Mouse (Mus musculus): Measurements from ENCODE around the gene Gria1. TPM values are rescaled to one million over a fixed set of nuclear protein-coding genes. Genes with fewer than 3 reads are reported as not detected.

The Gria1 gene
- total and polyA plus RNA-seq, 2 experiments from 2014 or later = 61.8 to 76.1 TPM

DNA sequence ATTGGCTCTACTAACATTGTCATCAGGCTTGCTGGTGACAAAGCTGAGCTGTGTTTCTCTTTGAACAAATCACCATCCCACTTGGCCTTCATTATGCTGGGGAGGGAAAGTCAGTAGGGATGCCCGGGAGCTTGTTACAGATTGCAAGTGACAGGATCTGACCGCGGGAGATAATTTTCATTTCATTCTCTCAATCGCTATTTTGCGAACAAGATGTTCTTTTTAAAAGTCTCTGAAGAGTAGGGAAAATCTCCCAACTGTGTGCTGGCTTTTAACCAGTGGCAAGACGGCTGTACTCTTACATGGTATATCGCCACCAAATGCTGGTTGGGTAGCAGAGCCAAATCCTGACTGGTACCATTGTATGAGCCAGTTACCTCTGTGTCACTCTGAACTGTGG lies 202.9 kb downstream of the Gria1 start:
- Histone ChIP-seq H3K9me3 (ENCODE audit: low read length) (no peaks in the 10 kb centered on the region), H3K4me1 (ENCODE audit: insufficient read depth, low read length) (0 out of 2 replicates have a peak, but pooled peaks cover 3% of the 10 kb centered on the region), H3K27me3 (ENCODE audit: insufficient read depth, low read length) (no peaks in the 10 kb centered on the region), H3K4me3 (ENCODE audit: low read depth, low read length) (no peak overlapping the region), H3K4me2 (ENCODE audit: low read depth, low read length, poor library complexity, severe bottlenecking) (no peak overlapping the region), H3K27ac (ENCODE audit: low read depth, low read length) (no peak overlapping the region), H3K9ac (replicated peaks; ENCODE audit: low read length, poor library complexity, severe bottlenecking) (no peak overlapping the region), H3K36me3 (ENCODE audit: insufficient read depth, low read length) (no peaks in the 10 kb centered on the region; the same call in 1 of the 2 replicates)
- ATAC-seq (ENCODE audit: low FRiP score) = no peak
- DNase-seq (ENCODE audit: low spot score) = no peak
- no peak for TF ChIP-seq CTCF (IDR thresholded peaks at IDR 0.05)
- 69% methylated on average over 7 of the region's 7 CpGs for WGBS

- DNase-seq (ENCODE audit: low spot score) (no peak), ATAC-seq (ENCODE audit: low FRiP score) (no peak)
- Histone ChIP-seq H3K27me3 (ENCODE audit: insufficient read depth, low read length) (no peaks in the 10 kb centered on the region), H3K9me3 (ENCODE audit: low read length) (no peaks in the 10 kb centered on the region), H3K4me3 (ENCODE audit: low read depth, low read length) (no peak overlapping the region), H3K4me2 (ENCODE audit: low read depth, low read length, poor library complexity, severe bottlenecking) (no peak overlapping the region), H3K27ac (ENCODE audit: low read depth, low read length) (no peak overlapping the region), H3K4me1 (ENCODE audit: insufficient read depth, low read length) (0 out of 2 replicates have a peak, but pooled peaks cover 3% of the 10 kb centered on the region), H3K36me3 (ENCODE audit: insufficient read depth, low read length) (no peaks in the 10 kb centered on the region; the same call in 1 of the 2 replicates), H3K9ac (replicated peaks; ENCODE audit: low read length, poor library complexity, severe bottlenecking) (no peak overlapping the region)
- TF ChIP-seq CTCF (IDR thresholded peaks at IDR 0.05) = no peak
- WGBS = 69% methylated on average over 5 of the region's 5 CpGs
Measured at GRCm38 (mm10) chr11:57214583-57214982, 203.4 kb downstream of the Gria1 start.

GRCm38 (mm10) chr11:57222797-57223569 lies 211.8 kb downstream of the Gria1 start:
- TF ChIP-seq CTCF (IDR thresholded peaks at IDR 0.05) = no peak
- H3K9me3 ChIP-seq (ENCODE audit: low read length) = no peaks in the 10 kb centered on the region
- no peak overlapping the region for H3K9ac ChIP-seq (replicated peaks; ENCODE audit: low read length, poor library complexity, severe bottlenecking)
- ATAC-seq (ENCODE audit: low FRiP score) = no peak
- H3K27ac ChIP-seq (ENCODE audit: low read depth, low read length) = no peak overlapping the region
- no peak overlapping the region for H3K4me3 ChIP-seq (ENCODE audit: low read depth, low read length)
- peaks cover 6% of the 10 kb centered on the region; the same call in 1 of the 2 replicates for H3K36me3 ChIP-seq (ENCODE audit: insufficient read depth, low read length)
- no peaks in the 10 kb centered on the region for H3K4me1 ChIP-seq (ENCODE audit: insufficient read depth, low read length)
- no peak overlapping the region for H3K4me2 ChIP-seq (ENCODE audit: low read depth, low read length, poor library complexity, severe bottlenecking)
- no peaks in the 10 kb centered on the region for H3K27me3 ChIP-seq (ENCODE audit: insufficient read depth, low read length)
- no peak for DNase-seq (ENCODE audit: low spot score)
- 27% methylated on average over 8 of the region's 8 CpGs for WGBS

- DNase-seq (ENCODE audit: low spot score) = no peak
- no peak for TF ChIP-seq CTCF (IDR thresholded peaks at IDR 0.05)
- WGBS = 89% methylated on average over 2 of the region's 2 CpGs
- Histone ChIP-seq H3K36me3 (ENCODE audit: insufficient read depth, low read length) (peaks cover 13% of the 10 kb centered on the region; the same call in 1 of the 2 replicates), H3K4me2 (ENCODE audit: low read depth, low read length, poor library complexity, severe bottlenecking) (no peak overlapping the region), H3K4me1 (ENCODE audit: insufficient read depth, low read length) (no peaks in the 10 kb centered on the region), H3K9me3 (ENCODE audit: low read length) (no peaks in the 10 kb centered on the region), H3K27me3 (ENCODE audit: insufficient read depth, low read length) (no peaks in the 10 kb centered on the region), H3K9ac (replicated peaks; ENCODE audit: low read length, poor library complexity, severe bottlenecking) (no peak overlapping the region), H3K4me3 (ENCODE audit: low read depth, low read length) (no peak overlapping the region), H3K27ac (ENCODE audit: low read depth, low read length) (no peak overlapping the region)
- ATAC-seq (ENCODE audit: low FRiP score) = no peak
Measured at GRCm38 (mm10) chr11:57235446-57235845, 224.3 kb downstream of the Gria1 start.

- Histone ChIP-seq H3K36me3 (ENCODE audit: insufficient read depth, low read length) (peaks cover 9% of the 10 kb centered on the region; the same call in 1 of the 2 replicates), H3K9me3 (ENCODE audit: low read length) (no peaks in the 10 kb centered on the region), H3K27me3 (ENCODE audit: insufficient read depth, low read length) (no peaks in the 10 kb centered on the region), H3K4me2 (ENCODE audit: low read depth, low read length, poor library complexity, severe bottlenecking) (no peak overlapping the region), H3K4me1 (ENCODE audit: insufficient read depth, low read length) (no peaks in the 10 kb centered on the region), H3K4me3 (ENCODE audit: low read depth, low read length) (no peak overlapping the region), H3K27ac (ENCODE audit: low read depth, low read length) (no peak overlapping the region), H3K9ac (replicated peaks; ENCODE audit: low read length, poor library complexity, severe bottlenecking) (no peak overlapping the region)
- no peak for TF ChIP-seq CTCF (IDR thresholded peaks at IDR 0.05)
- DNase-seq (ENCODE audit: low spot score) (no peak), ATAC-seq (ENCODE audit: low FRiP score) (no peak)
- 90% methylated on average over 1 of the region's 1 CpGs for WGBS
Measured at GRCm38 (mm10) chr11:57236431-57236830, 225.2 kb downstream of the Gria1 start.

DNA sequence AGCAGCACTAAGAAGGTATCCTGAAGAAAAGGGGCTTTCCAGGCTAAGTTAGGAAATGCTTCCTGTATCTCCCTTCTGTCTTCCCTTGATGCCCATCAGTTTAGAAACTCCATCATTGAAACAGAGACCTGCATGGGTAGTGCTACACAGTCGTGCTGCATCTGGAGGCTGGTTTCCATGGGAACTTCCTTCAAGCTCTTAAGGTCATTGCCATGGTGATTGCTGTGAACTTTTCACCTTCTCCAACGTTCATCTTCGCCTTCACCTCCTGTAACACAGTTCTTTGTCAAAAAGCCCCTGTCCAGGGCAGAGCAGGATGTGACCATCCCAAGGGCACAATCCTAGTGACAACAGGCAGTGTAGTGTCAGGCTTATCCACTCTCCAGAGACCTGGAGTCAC lies 228.6 kb downstream of the Gria1 start:
- DNase-seq (ENCODE audit: low spot score) (peak; percentile 28), ATAC-seq (ENCODE audit: low FRiP score) (no peak)
- peaks cover 9% of the 10 kb centered on the region; the same call in 1 of the 2 replicates for H3K36me3 ChIP-seq (ENCODE audit: insufficient read depth, low read length)
- no peaks in the 10 kb centered on the region for H3K9me3 ChIP-seq (ENCODE audit: low read length)
- WGBS = 19% methylated on average over 3 of the region's 3 CpGs
- H3K4me1 ChIP-seq (ENCODE audit: insufficient read depth, low read length) = no peaks in the 10 kb centered on the region
- H3K4me2 ChIP-seq (ENCODE audit: low read depth, low read length, poor library complexity, severe bottlenecking) = no peak overlapping the region
- H3K4me3 ChIP-seq (ENCODE audit: low read depth, low read length) = no peak overlapping the region
- TF ChIP-seq CTCF (IDR thresholded peaks at IDR 0.05) = no peak
- H3K27me3 ChIP-seq (ENCODE audit: insufficient read depth, low read length) = no peaks in the 10 kb centered on the region
- H3K9ac ChIP-seq (replicated peaks; ENCODE audit: low read length, poor library complexity, severe bottlenecking) = no peak overlapping the region
- H3K27ac ChIP-seq (ENCODE audit: low read depth, low read length) = no peak overlapping the region
